Mouse (Mus musculus) CH12.LX (cell line): ENCODE results near the gene C2. TPM values are rescaled to one million over a fixed set of nuclear protein-coding genes. Genes with fewer than 3 reads are reported as not detected.

Experiments
- DNase-seq: peaks from one replicate; pipeline ENCODE4 v3.0.0-alpha.2; 2013; ENCODE audit errors: extremely low read depth
- H3K27ac ChIP-seq: 2 replicates; pipeline ENCODE4 v1.5.1; 2012; ENCODE audit warnings: low read depth, mild to moderate bottlenecking, control low read depth, moderate library complexity; ENCODE audit not compliant: insufficient read depth
- H3K27me3 ChIP-seq: replicated peaks from 2 replicates; pipeline ENCODE3; 2012; ENCODE audit warnings: inconsistent platforms
- H3K36me3 ChIP-seq, 2 experiments: replicated peaks in 1 of 2; 2 replicates each; pipeline versions ENCODE3 to v1.6.1; 2012; ENCODE audit warnings: inconsistent platforms in 1 of 2, low read length in 1 of 2, mild to moderate bottlenecking in 1 of 2, mixed read lengths in 1 of 2, moderate library complexity in 1 of 2; ENCODE audit not compliant: control insufficient read depth in 1 of 2, insufficient read depth in 1 of 2
- H3K4me1 ChIP-seq, 2 experiments: 2 replicates each; pipeline ENCODE4 v1.6.1; 2012; ENCODE audit warnings: inconsistent platforms in 1 of 2, moderate library complexity in 1 of 2; ENCODE audit not compliant: insufficient read depth in 2 of 2, control insufficient read depth in 1 of 2
- H3K4me2 ChIP-seq: 2 replicates; pipeline ENCODE4 v1.6.1; 2012; ENCODE audit warnings: low read depth, mild to moderate bottlenecking, control low read depth; ENCODE audit not compliant: poor library complexity, insufficient read depth, severe bottlenecking
- H3K4me3 ChIP-seq, 3 experiments: fragments of 150-350 bp in 1 of 3; sonication (generic) in 1 of 3; replicated peaks in 1 of 3; 2 replicates each; pipeline versions ENCODE3 to v1.5.1; 2011 to 2012; ENCODE audit warnings: low read depth in 2 of 3, low read length in 2 of 3, mild to moderate bottlenecking in 2 of 3, moderate library complexity in 2 of 3, control low read depth in 1 of 3, improper control_type of control experiment in 1 of 3, inconsistent platforms in 1 of 3, mixed read lengths in 1 of 3; ENCODE audit not compliant: poor library complexity in 1 of 3
- H3K79me2 ChIP-seq: replicated peaks from 2 replicates; pipeline ENCODE4 v1.6.1; 2012; ENCODE audit warnings: mild to moderate bottlenecking, moderate library complexity; ENCODE audit not compliant: control insufficient read depth, poor library complexity, insufficient read depth, severe bottlenecking; ENCODE audit errors: extremely low read depth
- H3K9ac ChIP-seq: 2 replicates; pipeline ENCODE4 v1.6.1; 2012; ENCODE audit warnings: low read depth, mild to moderate bottlenecking, control low read depth, moderate library complexity; ENCODE audit not compliant: insufficient read depth
- H3K9me3 ChIP-seq: replicated peaks from 2 replicates; pipeline ENCODE3; 2012; ENCODE audit warnings: low read length, inconsistent platforms, mixed read lengths
- CHD1 ChIP-seq: IDR thresholded peaks from 2 replicates; pipeline ENCODE4 v1.6.1; 2012; ENCODE audit warnings: low read depth, low read length, improper control_type of control experiment, inconsistent platforms
- E2F4 ChIP-seq: IDR thresholded peaks from 2 replicates; pipeline ENCODE4 v1.6.1; 2011; ENCODE audit warnings: low read depth, low read length, improper control_type of control experiment; ENCODE audit not compliant: insufficient replicate concordance
- ELF1 ChIP-seq: IDR thresholded peaks from 2 replicates; pipeline ENCODE4 v1.6.1; 2014; ENCODE audit warnings: low read depth, mild to moderate bottlenecking, inconsistent platforms, low read length, improper control_type of control experiment
- EP300 ChIP-seq: IDR thresholded peaks from 2 replicates; pipeline ENCODE4 v1.6.1; 2011; ENCODE audit warnings: low read length, improper control_type of control experiment
- GABPA ChIP-seq: IDR thresholded peaks from 2 replicates; pipeline ENCODE4 v1.6.1; 2012; ENCODE audit warnings: low read depth, low read length, improper control_type of control experiment, inconsistent platforms; ENCODE audit not compliant: insufficient replicate concordance
- HCFC1 ChIP-seq: IDR thresholded peaks from 2 replicates; pipeline ENCODE4 v1.6.1; 2012; ENCODE audit warnings: low read depth, mild to moderate bottlenecking, inconsistent platforms, low read length, improper control_type of control experiment
- IRF4 ChIP-seq: IDR thresholded peaks from 2 replicates; pipeline ENCODE4 v1.6.1; 2014; ENCODE audit warnings: low read depth, mild to moderate bottlenecking, inconsistent platforms, low read length, improper control_type of control experiment
- JUND ChIP-seq: conservative IDR thresholded peaks from 2 replicates; pipeline ENCODE4 v1.6.1; 2011; ENCODE audit warnings: low read depth, low read length, improper control_type of control experiment
- KAT2A ChIP-seq: IDR thresholded peaks from 2 replicates; pipeline ENCODE4 v1.6.1; 2012; ENCODE audit warnings: low read length, improper control_type of control experiment, inconsistent platforms; ENCODE audit not compliant: insufficient replicate concordance
- MAFK ChIP-seq: IDR thresholded peaks from 2 replicates; pipeline ENCODE4 v1.6.1; 2011; ENCODE audit warnings: low read length, improper control_type of control experiment; ENCODE audit not compliant: insufficient replicate concordance
- MAZ ChIP-seq: IDR thresholded peaks from 2 replicates; pipeline ENCODE4 v1.6.1; 2012; ENCODE audit warnings: low read depth, mild to moderate bottlenecking, inconsistent platforms, low read length, improper control_type of control experiment, moderate library complexity
- MYC ChIP-seq: IDR thresholded peaks from 2 replicates; pipeline ENCODE4 v1.6.1; 2011; ENCODE audit warnings: low read depth, mild to moderate bottlenecking, improper control_type of control experiment, low read length
- NELFE ChIP-seq: IDR thresholded peaks from 2 replicates; pipeline ENCODE4 v1.6.1; 2011; ENCODE audit warnings: low read depth, low read length, improper control_type of control experiment
- NRF1 ChIP-seq: IDR thresholded peaks from 2 replicates; pipeline ENCODE4 v1.6.1; 2014; ENCODE audit warnings: low read depth, mild to moderate bottlenecking, inconsistent platforms, low read length, improper control_type of control experiment, moderate library complexity
- PAX5 ChIP-seq: IDR thresholded peaks from 2 replicates; pipeline ENCODE4 v1.6.1; 2012; ENCODE audit warnings: low read length, inconsistent platforms, mixed read lengths
- POLR2A ChIP-seq: IDR thresholded peaks from 2 replicates; pipeline ENCODE4 v1.6.1; 2011; ENCODE audit warnings: low read depth, mild to moderate bottlenecking, improper control_type of control experiment, low read length
- POLR2AphosphoS2 ChIP-seq: IDR thresholded peaks from 2 replicates; pipeline ENCODE4 v1.6.1; 2011; ENCODE audit warnings: low read depth, low read length, improper control_type of control experiment
- RAD21 ChIP-seq: IDR thresholded peaks from 2 replicates; pipeline ENCODE4 v1.6.1; 2011; ENCODE audit warnings: low read depth, mild to moderate bottlenecking, low read length, improper control_type of control experiment, moderate library complexity
- SIN3A ChIP-seq: IDR thresholded peaks from 2 replicates; pipeline ENCODE4 v1.6.1; 2012; ENCODE audit warnings: low read length, improper control_type of control experiment, inconsistent platforms
- SMC3 ChIP-seq: IDR thresholded peaks from 2 replicates; pipeline ENCODE4 v1.6.1; 2011; ENCODE audit warnings: low read depth, low read length, improper control_type of control experiment
- TBP ChIP-seq: conservative IDR thresholded peaks from 2 replicates; pipeline ENCODE4 v1.6.1; 2011; ENCODE audit warnings: low read depth, low read length, improper control_type of control experiment
- TCF12 ChIP-seq: IDR thresholded peaks from 2 replicates; pipeline ENCODE4 v1.6.1; 2014; ENCODE audit warnings: low read depth, mild to moderate bottlenecking, inconsistent platforms, low read length, improper control_type of control experiment
- USF1 ChIP-seq: IDR thresholded peaks from 2 replicates; pipeline ENCODE4 v1.6.1; 2014; ENCODE audit warnings: low read depth, mild to moderate bottlenecking, inconsistent platforms, low read length, improper control_type of control experiment
- USF2 ChIP-seq: conservative IDR thresholded peaks from 2 replicates; pipeline ENCODE4 v1.6.1; 2011; ENCODE audit warnings: low read depth, low read length, improper control_type of control experiment
- ZKSCAN1 ChIP-seq: IDR thresholded peaks from 2 replicates; pipeline ENCODE4 v1.6.1; 2012; ENCODE audit warnings: low read depth, inconsistent platforms, low read length, improper control_type of control experiment, borderline replicate concordance
- dilution Hi-C: fragments of 300-500 bp; cut with MboI; formaldehyde crosslinking; loops from 2 replicates; pipeline ENCODE4 v1.14.3; 2020; ENCODE audit warnings: low sequenced_read_pairs; ENCODE audit not compliant: extremely low pct_unique_long_range_greater_than_20kb, extremely low pct_ligation_motif_present
- in situ Hi-C: fragments of 300-500 bp; cut with MboI; formaldehyde crosslinking; loops from 3 replicates; pipeline ENCODE4 v1.14.3; 2019; ENCODE audit warnings: low sequenced_read_pairs, low pct_ligation_motif_present, low pct_unique_long_range_greater_than_20kb, mixed read lengths
- polyA plus RNA-seq: library from polyadenylated mRNA; unstranded; fragments of >175 nt; gene quantifications from 2 replicates; pipeline ENCODE4 v1.2.1, GENCODE M21; 2012; ENCODE audit warnings: low read depth; ENCODE audit not compliant: insufficient read length
- total RNA-seq, 2 experiments: library from RNA; depleted of rRNA; stranded (reverse); fragments of 300-350 nt in 1 of 2; fragments of >200 nt in 1 of 2; gene quantifications; 2 replicates each; pipeline ENCODE4 v1.2.3; 2012 to 2014

The C2 gene
- total and polyA plus RNA-seq, 3 experiments: 1.3 to 6.6 (median 3.1) TPM

DNA sequence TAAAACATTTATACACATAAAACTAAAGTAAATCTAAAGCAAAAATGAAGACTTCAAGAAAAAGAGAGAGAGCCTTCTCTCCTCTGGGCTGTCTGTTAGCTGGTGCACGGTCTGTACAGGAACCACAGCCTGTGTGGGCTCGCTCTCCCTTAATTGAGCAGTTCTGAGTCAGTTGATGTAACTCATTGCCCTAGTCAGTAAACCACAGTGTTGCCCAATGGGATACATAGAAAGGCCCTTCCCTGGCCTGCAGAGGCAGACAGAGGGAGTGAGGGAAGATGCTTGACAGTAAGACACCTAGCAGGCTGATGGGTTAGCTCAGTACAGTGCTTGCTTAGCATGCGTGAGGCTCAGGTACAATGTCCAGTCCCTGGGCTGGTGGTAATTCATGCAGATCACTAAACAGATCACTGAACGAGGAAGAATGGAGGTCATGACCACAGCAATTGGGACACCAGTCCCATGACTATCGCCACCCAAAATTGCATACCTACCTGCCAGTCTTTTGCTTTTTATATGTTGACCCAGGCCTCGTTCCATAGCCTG lies 40.0 kb upstream of the C2 start:
- dilution Hi-C loops: no loop called here
- TF ChIP-seq SIN3A (no peak), GABPA (no peak), KAT2A (no peak), SMC3 (no peak), ZKSCAN1 (no peak), CHD1 (no peak), E2F4 (no peak), RAD21 (no peak), JUND (no peak), USF2 (no peak), POLR2AphosphoS2 (no peak), MYC (no peak)
- TF ChIP-seq, all 38 proteins: peak for 0
- H3K36me3 ChIP-seq: peaks cover 16 to 51% of the 10 kb centered on the region in 2 experiments

GRCm38 (mm10) chr17:34934830-34935229 lies 36.8 kb upstream of the C2 start:
- Histone ChIP-seq H3K4me1 (peaks cover 8 to 39% of the 10 kb centered on the region in 2 experiments), H3K4me2 (no peak overlapping the region), H3K36me3 (peaks cover 16 to 57% of the 10 kb centered on the region in 2 experiments), H3K27ac (no peak overlapping the region), H3K79me2 (no peaks in the 10 kb centered on the region), H3K9me3 (no peaks in the 10 kb centered on the region), H3K9ac (no peak overlapping the region), H3K4me3 (no peak overlapping the region), H3K27me3 (no peaks in the 10 kb centered on the region)
- dilution Hi-C loops (no loop called here), in situ Hi-C loops (no loop called here)
- TF ChIP-seq E2F4 (no peak), PAX5 (no peak), NRF1 (no peak), IRF4 (no peak), MAFK (no peak), HCFC1 (no peak), JUND (no peak), SMC3 (no peak), RAD21 (no peak), USF1 (no peak), ELF1 (no peak), NELFE (no peak), POLR2A (no peak), TBP (no peak), TCF12 (no peak), MAZ (no peak), EP300 (no peak)
- DNase-seq: no peak

More for the DNA sequence above, 40.0 kb upstream of the C2 start:
- no peak overlapping the region for H3K9ac ChIP-seq
- H3K4me2 ChIP-seq: no peak overlapping the region
- H3K79me2 ChIP-seq: no peaks in the 10 kb centered on the region
- no peak overlapping the region for H3K27ac ChIP-seq
- H3K9me3 ChIP-seq: no peaks in the 10 kb centered on the region
- no peaks in the 10 kb centered on the region for H3K27me3 ChIP-seq
- peaks cover 2 to 24% of the 10 kb centered on the region in 2 experiments; a peak in 3 of 4 replicates for H3K4me1 ChIP-seq
- H3K4me3 ChIP-seq: no peak overlapping the region
- in situ Hi-C loops: no loop called here
- no peak for DNase-seq
